Mouse (Mus musculus) small intestine, adult 2 months (tissue): Measurements from ENCODE around the gene Disp1.

ENCODE experiments used
- CTCF ChIP-seq: fragments of 200-500 bp; IDR thresholded peaks from 2 replicates; pipeline ENCODE4 v1.5.1; 2012; ENCODE audit warnings: low read depth, mild to moderate bottlenecking, control low read depth, inconsistent platforms, low read length, moderate library complexity, mixed read lengths; ENCODE audit not compliant: insufficient replicate concordance, insufficient read length; ENCODE audit errors: extremely low read depth
- POLR2A ChIP-seq: fragments of 200-500 bp; IDR thresholded peaks from 2 replicates; pipeline ENCODE4 v1.6.1; 2012; ENCODE audit warnings: low read depth, mild to moderate bottlenecking, control low read depth, inconsistent platforms, low read length, moderate library complexity

DNA sequence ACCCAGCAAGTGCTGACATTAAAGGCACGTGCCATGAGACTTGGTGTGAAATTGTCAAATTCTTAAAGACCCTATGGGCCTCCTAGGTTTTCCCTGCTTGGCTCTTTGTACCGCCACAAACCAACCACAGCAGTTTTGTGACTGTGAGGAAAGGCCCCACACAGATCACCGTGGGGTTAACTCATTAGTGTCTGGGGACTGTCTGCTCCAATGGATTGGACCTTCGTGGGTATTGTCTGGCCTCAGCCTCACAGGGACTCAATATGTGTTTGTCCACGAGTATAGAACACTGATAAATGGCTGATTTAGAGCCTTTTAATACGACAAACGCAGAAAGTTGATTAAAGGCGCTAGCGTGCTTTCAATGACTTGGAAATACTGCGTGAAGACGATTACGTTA is 175.2 kb downstream of the Disp1 start:
- no peak for TF ChIP-seq POLR2A
- no peak for TF ChIP-seq CTCF
